Mouse (Mus musculus) heart, embryonic 14.5 days (tissue): Measurements from ENCODE around the gene Pfkp. TPM values are rescaled to one million over a fixed set of nuclear protein-coding genes. Genes with fewer than 3 reads are reported as not detected.

Experiments used
- ATAC-seq: fragments of 200-750 bp; cut with Nextera tagmentation; 2 replicates; pipeline ENCODE4 v1.8.0; 2017; ENCODE audit warnings: low read depth, moderate TSS enrichment; ENCODE audit not compliant: insufficient number of reproducible peaks, insufficient read depth, low FRiP score
- H3K27ac ChIP-seq, 2 experiments: fragments of 200-500 bp in 1 of 2; fragments of 300-500 bp in 1 of 2; sonication (generic) in 1 of 2; replicated peaks in 1 of 2; 2 replicates each; pipeline ENCODE4 v1.5.1; 2012 to 2014; ENCODE audit warnings: low read depth in 2 of 2, low read length in 2 of 2, control low read depth in 1 of 2, mild to moderate bottlenecking in 1 of 2, mixed read lengths in 1 of 2; ENCODE audit not compliant: control insufficient read depth in 1 of 2, insufficient read depth in 1 of 2
- H3K27me3 ChIP-seq: fragments of 300-500 bp; sonication (generic); 2 replicates; pipeline ENCODE4 v1.6.1; 2014; ENCODE audit warnings: mild to moderate bottlenecking, low read length, control low read depth; ENCODE audit not compliant: control insufficient read depth, insufficient read depth
- H3K36me3 ChIP-seq: fragments of 300-500 bp; sonication (generic); 2 replicates; pipeline ENCODE4 v1.6.1; 2014; ENCODE audit warnings: mild to moderate bottlenecking, control low read depth, low read length, mixed read lengths; ENCODE audit not compliant: control insufficient read depth, insufficient read depth
- H3K4me1 ChIP-seq, 2 experiments: fragments of 200-500 bp in 1 of 2; fragments of 300-500 bp in 1 of 2; sonication (generic) in 1 of 2; 2 replicates each; pipeline ENCODE4 v1.6.1; 2012 to 2014; ENCODE audit warnings: low read length in 2 of 2, control low read depth in 1 of 2, mixed read lengths in 1 of 2; ENCODE audit not compliant: control insufficient read depth in 2 of 2, insufficient read depth in 2 of 2
- H3K4me2 ChIP-seq: fragments of 300-500 bp; sonication (generic); 2 replicates; pipeline ENCODE4 v1.6.1; 2014; ENCODE audit warnings: mild to moderate bottlenecking, low read length
- H3K4me3 ChIP-seq, 2 experiments: fragments of 200-500 bp in 1 of 2; fragments of 300-500 bp in 1 of 2; sonication (generic) in 1 of 2; 2 replicates each; pipeline ENCODE4 v1.5.1; 2012 to 2014; ENCODE audit warnings: low read length in 2 of 2, mild to moderate bottlenecking in 2 of 2, control low read depth in 1 of 2, low read depth in 1 of 2, moderate library complexity in 1 of 2; ENCODE audit not compliant: control insufficient read depth in 1 of 2, insufficient read depth in 1 of 2
- H3K9ac ChIP-seq: fragments of 300-500 bp; sonication (generic); 2 replicates; pipeline ENCODE4 v1.6.1; 2014; ENCODE audit warnings: mild to moderate bottlenecking, low read length
- H3K9me3 ChIP-seq: fragments of 300-500 bp; sonication (generic); 2 replicates; pipeline ENCODE4 v1.6.1; 2016; ENCODE audit warnings: low read length, control low read depth; ENCODE audit not compliant: control insufficient read depth
- WGBS: fragments of 180-500 bp; shearing (Covaris S2); extraction: QIAGEN DNeasy Blood & Tissue Kit; methylation state at CpG from one replicate; pipeline ENCODE4 v1.1.7; 2014; 5-methylcytosine and 5-hydroxymethylcytosine counted together
- polyA plus RNA-seq: library from polyadenylated mRNA; unstranded; fragments of >200 nt; fragmentation: Nextera tagmentation; extraction: Ambion mirVana; gene quantifications from 2 replicates; pipeline ENCODE4 v1.2.1, GENCODE M21; 2014

Pfkp gene
- polyA plus RNA-seq, 1 experiment from 2014 or later = 187 TPM

DNA sequence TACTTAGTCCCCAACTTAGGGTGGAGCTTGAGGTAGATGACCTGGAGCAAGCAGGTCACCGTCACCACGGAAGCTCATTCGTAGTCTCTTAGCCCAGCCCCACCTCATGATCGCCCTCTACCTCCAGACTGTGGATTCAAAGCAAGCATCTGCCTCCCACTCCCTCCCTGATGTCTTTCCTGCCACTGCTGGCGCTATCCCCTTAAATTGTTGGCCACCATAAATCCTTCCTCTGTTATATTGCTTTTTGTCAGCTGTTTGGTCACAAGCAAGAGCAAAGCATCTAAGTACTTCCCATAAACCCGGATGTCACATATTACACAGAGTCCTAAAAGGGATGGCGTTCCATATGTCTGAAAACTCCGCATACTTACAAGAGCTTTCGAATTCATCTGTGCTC is 62.6 kb downstream of the Pfkp start:
- Histone ChIP-seq H3K4me1 (peaks cover 5 to 10% of the 10 kb centered on the region in 2 experiments), H3K9me3 (no peaks in the 10 kb centered on the region), H3K9ac (no peak overlapping the region), H3K27me3 (no peaks in the 10 kb centered on the region), H3K27ac (no peak overlapping the region), H3K4me3 (no peak overlapping the region), H3K4me2 (no peak overlapping the region), H3K36me3 (peaks cover 96% of the 10 kb centered on the region)
- WGBS = 77% methylated on average over 9 of the region's 9 CpGs
- no peak for ATAC-seq

DNA sequence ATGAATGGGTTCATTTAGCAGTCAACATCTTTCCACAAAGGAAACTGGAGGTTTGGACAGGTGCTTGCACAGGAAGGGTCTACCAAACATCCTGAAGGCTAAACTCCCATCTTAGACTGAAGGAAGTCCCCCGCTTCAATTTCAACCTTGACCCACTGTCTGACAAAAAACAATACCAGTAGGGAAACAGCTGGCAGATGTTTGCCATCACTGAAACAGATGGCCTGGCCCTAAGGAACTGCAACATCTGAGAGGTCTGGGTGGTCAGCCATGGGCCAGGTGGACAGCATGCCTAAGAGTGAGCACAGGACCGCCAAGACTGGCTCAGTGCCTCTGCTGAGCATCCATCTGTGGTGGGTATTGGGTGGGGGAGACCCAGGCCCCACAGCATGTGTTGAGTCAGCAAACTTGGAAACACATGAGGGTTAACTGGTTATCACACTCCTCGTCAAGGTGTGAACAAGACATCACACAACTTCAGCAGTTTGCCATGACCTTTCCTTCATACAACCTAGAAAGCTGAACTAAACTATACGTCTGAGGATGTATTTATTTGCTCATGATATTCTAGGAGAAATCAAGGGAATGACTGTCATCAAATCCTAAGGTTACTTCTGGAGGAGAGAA is 65.0 kb downstream of the Pfkp start:
- Histone ChIP-seq H3K27ac (no peak overlapping the region), H3K9ac (no peak overlapping the region), H3K27me3 (no peaks in the 10 kb centered on the region), H3K4me1 (no peaks in the 10 kb centered on the region), H3K4me3 (no peak overlapping the region), H3K36me3 (peaks cover 100% of the 10 kb centered on the region), H3K4me2 (no peak overlapping the region), H3K9me3 (no peaks in the 10 kb centered on the region)
- 80% methylated on average over 4 of the region's 4 CpGs for WGBS
- no peak for ATAC-seq

DNA sequence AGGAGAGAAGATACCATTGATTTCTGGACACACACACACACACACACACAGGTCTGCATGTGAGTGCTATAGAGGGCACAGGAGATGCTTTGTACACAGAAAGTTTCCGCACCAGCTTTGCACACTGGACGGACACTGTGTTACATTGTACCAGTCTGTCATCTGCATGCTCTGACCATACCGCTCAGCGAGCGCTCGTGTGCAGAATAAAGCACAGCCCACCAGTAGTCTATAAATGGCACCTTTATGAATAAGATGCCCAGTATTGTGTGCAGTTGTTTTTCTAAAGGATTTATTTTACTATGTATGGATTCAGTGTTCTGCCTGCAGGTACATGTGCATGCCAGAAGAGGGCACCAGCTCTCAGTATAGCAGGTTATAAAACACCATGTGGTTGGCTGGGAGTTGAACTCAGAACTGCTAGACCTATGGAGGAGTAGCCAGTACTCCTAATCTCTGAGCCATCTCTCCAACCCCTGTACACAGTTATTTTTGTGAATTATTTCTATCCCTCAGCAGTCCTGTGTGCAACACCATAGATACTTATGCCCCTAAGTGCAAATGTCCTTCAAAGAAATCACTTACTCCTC is 72.6 kb downstream of the Pfkp start:
- no peaks in the 10 kb centered on the region for H3K4me1 ChIP-seq
- no peak overlapping the region for H3K4me2 ChIP-seq
- H3K36me3 ChIP-seq = peaks cover 98% of the 10 kb centered on the region
- no peaks in the 10 kb centered on the region for H3K9me3 ChIP-seq
- WGBS = 96% methylated on average over 6 of the region's 6 CpGs
- H3K9ac ChIP-seq = no peak overlapping the region
- no peak overlapping the region for H3K27ac ChIP-seq
- H3K27me3 ChIP-seq = no peaks in the 10 kb centered on the region
- no peak for ATAC-seq
- no peak overlapping the region for H3K4me3 ChIP-seq

DNA sequence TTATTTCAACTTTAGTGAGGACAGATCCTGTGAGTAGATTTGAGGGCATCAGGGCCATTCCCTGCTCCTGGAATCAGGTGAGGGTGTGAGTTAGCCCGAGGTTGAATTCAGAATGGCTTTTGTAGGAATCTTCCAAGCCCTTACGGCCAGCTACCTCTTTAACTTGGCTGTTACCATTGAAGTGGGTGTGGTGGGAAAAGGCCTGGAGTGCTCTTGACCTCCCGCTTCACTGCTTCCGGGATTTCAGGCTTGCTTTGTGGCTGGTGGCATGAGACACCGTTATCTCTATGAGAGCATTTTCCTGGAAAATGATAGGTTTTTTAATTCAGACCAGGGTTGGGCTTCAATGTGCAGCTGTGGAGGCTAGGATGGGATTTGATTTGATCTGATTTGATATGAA is 83.0 kb downstream of the Pfkp start:
- Histone ChIP-seq H3K27me3 (no peaks in the 10 kb centered on the region), H3K4me2 (no peak overlapping the region), H3K9ac (no peak overlapping the region), H3K9me3 (no peaks in the 10 kb centered on the region), H3K27ac (no peak overlapping the region), H3K36me3 (peaks cover 97% of the 10 kb centered on the region), H3K4me3 (no peak overlapping the region), H3K4me1 (no peaks in the 10 kb centered on the region)
- no peak for ATAC-seq
- 79% methylated on average over 5 of the region's 5 CpGs for WGBS

DNA sequence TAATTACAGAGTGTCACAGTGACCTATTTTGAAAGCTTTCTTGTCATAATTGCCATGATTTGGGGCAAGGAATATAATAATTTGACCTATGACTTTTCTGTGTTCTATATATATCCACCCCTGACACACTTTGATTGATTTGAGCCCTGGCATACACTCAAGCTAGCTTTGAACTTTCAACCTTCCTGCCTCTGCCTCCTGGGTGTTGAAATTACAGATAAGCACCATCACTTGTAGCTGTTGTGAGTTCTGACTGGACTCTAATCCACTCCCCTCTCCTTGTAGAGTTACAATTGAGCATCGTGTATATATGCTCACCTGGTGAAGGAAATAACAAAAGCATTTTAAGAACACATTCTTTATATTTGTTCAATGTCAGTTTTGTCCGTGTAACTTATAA is 86.2 kb downstream of the Pfkp start:
- H3K27ac ChIP-seq = no peak overlapping the region
- no peaks in the 10 kb centered on the region for H3K4me1 ChIP-seq
- no peaks in the 10 kb centered on the region for H3K27me3 ChIP-seq
- no peak overlapping the region for H3K4me3 ChIP-seq
- 85% methylated on average over 2 of the region's 2 CpGs for WGBS
- H3K9ac ChIP-seq = no peak overlapping the region
- ATAC-seq = no peak
- H3K36me3 ChIP-seq = peaks cover 98% of the 10 kb centered on the region
- no peak overlapping the region for H3K4me2 ChIP-seq
- no peaks in the 10 kb centered on the region for H3K9me3 ChIP-seq

DNA sequence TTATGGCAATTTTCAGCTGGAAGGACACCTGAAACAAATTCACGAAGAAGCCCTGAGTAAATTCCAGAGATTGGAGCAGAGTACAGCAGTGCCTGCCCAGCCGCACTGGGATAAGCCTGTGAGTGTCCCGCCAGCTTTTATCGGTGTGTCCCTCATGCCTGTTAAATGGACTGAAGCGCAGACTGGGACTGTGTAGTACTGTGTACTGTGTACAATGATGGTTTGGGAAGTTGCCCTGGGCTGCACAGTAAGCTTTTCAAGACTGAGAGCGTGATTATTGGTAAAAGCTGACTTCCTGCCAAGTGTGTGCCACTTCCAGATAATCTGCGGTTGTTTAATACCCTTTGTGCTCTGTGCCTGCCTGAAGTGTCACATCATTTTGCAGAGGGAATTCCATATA is 90.8 kb downstream of the Pfkp start:
- no peak overlapping the region for H3K4me3 ChIP-seq
- H3K27ac ChIP-seq = no peak overlapping the region
- H3K9ac ChIP-seq = no peak overlapping the region
- no peaks in the 10 kb centered on the region for H3K27me3 ChIP-seq
- H3K9me3 ChIP-seq = no peaks in the 10 kb centered on the region
- ATAC-seq = no peak
- no peaks in the 10 kb centered on the region for H3K4me1 ChIP-seq
- no peak overlapping the region for H3K4me2 ChIP-seq
- peaks cover 91% of the 10 kb centered on the region for H3K36me3 ChIP-seq
- WGBS = 80% methylated on average over 7 of the region's 7 CpGs

DNA sequence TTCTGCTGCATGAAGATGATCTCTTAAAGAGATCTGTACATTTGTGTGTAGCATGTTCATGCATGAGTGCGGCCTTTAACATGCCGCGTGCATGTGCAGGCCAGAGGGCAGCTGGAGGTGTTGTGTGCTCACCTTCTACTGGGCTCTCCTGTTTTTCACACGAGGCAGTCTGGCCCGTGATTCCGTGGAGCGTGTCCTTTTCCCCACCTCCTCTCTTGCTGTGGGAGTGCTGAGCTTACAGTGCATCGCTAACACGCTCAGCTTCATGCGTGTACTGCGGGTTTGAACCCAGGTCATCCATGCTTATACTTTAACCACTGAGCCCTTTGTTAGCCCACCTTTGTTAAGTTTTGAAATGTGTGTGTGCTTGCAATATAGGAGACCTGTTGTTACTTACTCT is 92.9 kb downstream of the Pfkp start:
- H3K27me3 ChIP-seq = no peaks in the 10 kb centered on the region
- no peaks in the 10 kb centered on the region for H3K4me1 ChIP-seq
- H3K27ac ChIP-seq = no peak overlapping the region
- no peak for ATAC-seq
- peaks cover 89% of the 10 kb centered on the region for H3K36me3 ChIP-seq
- H3K9me3 ChIP-seq = no peaks in the 10 kb centered on the region
- WGBS = 91% methylated on average over 11 of the region's 11 CpGs
- no peak overlapping the region for H3K4me2 ChIP-seq
- no peak overlapping the region for H3K9ac ChIP-seq
- no peak overlapping the region for H3K4me3 ChIP-seq

DNA sequence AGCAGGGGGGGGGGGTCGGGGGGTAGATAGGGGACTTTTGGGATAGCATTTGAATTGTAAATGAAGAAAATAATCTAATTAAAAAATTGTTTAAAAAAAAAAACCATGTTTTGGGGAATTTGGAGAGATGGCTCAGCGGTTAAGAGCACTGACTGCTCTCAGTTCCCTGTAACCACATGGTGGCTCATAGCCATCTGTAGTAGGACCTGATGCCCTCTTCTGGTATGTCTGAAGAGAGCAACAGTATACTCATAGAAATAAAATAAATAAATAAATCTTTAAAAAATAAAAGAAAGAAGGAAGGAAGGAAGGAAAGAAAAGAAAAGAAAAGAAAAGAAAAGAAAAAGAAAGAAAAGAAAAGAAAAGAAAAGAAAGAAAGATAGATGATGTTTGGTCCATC is 94.9 kb downstream of the Pfkp start:
- no peak for ATAC-seq
- peaks cover 82% of the 10 kb centered on the region for H3K36me3 ChIP-seq
- WGBS = 81% methylated on average over 2 of the region's 2 CpGs

More for the DNA sequence above, 94.9 kb downstream of the Pfkp start:
- Histone ChIP-seq H3K4me3 (no peak overlapping the region), H3K9me3 (no peaks in the 10 kb centered on the region), H3K4me2 (no peak overlapping the region), H3K27me3 (no peaks in the 10 kb centered on the region), H3K27ac (no peak overlapping the region), H3K4me1 (peaks cover 0 to 6% of the 10 kb centered on the region in 2 experiments; a peak in 2 of 4 replicates), H3K9ac (no peak overlapping the region)
